Mouse (Mus musculus) urinary bladder, postnatal 10 days (tissue): ENCODE results near the gene Telo2.

Experiments used
- DNase-seq: peaks from one replicate; pipeline ENCODE4 v3.0.0; 2022; ENCODE audit warnings: low spot score

Telo2 gene

GRCm38 (mm10) chr17:25101338-25101737 is 14.4 kb downstream of the Telo2 start:
- DNase-seq = no peak

GRCm38 (mm10) chr17:25100052-25100451 is 15.7 kb downstream of the Telo2 start:
- no peak for DNase-seq

- DNase-seq = no peak
Measured at GRCm38 (mm10) chr17:25096221-25096620, 19.5 kb downstream of the Telo2 start.

GRCm38 (mm10) chr17:25090450-25090849 is 25.3 kb downstream of the Telo2 start:
- no peak for DNase-seq

GRCm38 (mm10) chr17:25089158-25089557 is 26.6 kb downstream of the Telo2 start:
- no peak for DNase-seq

GRCm38 (mm10) chr17:25086724-25087123 is 29.0 kb downstream of the Telo2 start:
- DNase-seq = no peak

- DNase-seq = no peak
Measured at GRCm38 (mm10) chr17:25084835-25085385, 30.9 kb downstream of the Telo2 start.

GRCm38 (mm10) chr17:25083444-25083931 is 32.3 kb downstream of the Telo2 start, which contains the start of gene Tmem204:
TSS of gene Tmem204 (minus strand) at chr17:25083591.
- DNase-seq = no peak

- no peak for DNase-seq
Measured at GRCm38 (mm10) chr17:25082887-25083286, 32.9 kb downstream of the Telo2 start.

- no peak for DNase-seq
Measured at GRCm38 (mm10) chr17:25082081-25082847, 33.5 kb downstream of the Telo2 start.

GRCm38 (mm10) chr17:25080960-25081381 is 34.8 kb downstream of the Telo2 start:
- DNase-seq = no peak

GRCm38 (mm10) chr17:25080210-25080609 is 35.6 kb downstream of the Telo2 start:
- DNase-seq = no peak

GRCm38 (mm10) chr17:25077771-25078372 is 37.9 kb downstream of the Telo2 start:
- DNase-seq = no peak

- no peak for DNase-seq
Measured at GRCm38 (mm10) chr17:25076906-25077305, 38.9 kb downstream of the Telo2 start.

GRCm38 (mm10) chr17:25068690-25069089 is 47.1 kb downstream of the Telo2 start:
- DNase-seq = no peak

- no peak for DNase-seq
Measured at GRCm38 (mm10) chr17:25067442-25067851, 48.3 kb downstream of the Telo2 start.

GRCm38 (mm10) chr17:25066595-25066994 is 49.2 kb downstream of the Telo2 start:
- DNase-seq = no peak

- no peak for DNase-seq
Measured at GRCm38 (mm10) chr17:25065189-25065588, 50.6 kb downstream of the Telo2 start.

GRCm38 (mm10) chr17:25064351-25064750 is 51.4 kb downstream of the Telo2 start:
- DNase-seq = no peak

GRCm38 (mm10) chr17:25063872-25064271 is 51.9 kb downstream of the Telo2 start:
- DNase-seq = no peak

GRCm38 (mm10) chr17:25063261-25063660 is 52.5 kb downstream of the Telo2 start:
- DNase-seq = no peak

GRCm38 (mm10) chr17:25057041-25057440 is 58.7 kb downstream of the Telo2 start:
- DNase-seq = no peak

- DNase-seq = no peak
Measured at GRCm38 (mm10) chr17:25053274-25053673, 62.5 kb downstream of the Telo2 start.
